Mouse (Mus musculus): Measurements from ENCODE around the gene Smg9.

DNA sequence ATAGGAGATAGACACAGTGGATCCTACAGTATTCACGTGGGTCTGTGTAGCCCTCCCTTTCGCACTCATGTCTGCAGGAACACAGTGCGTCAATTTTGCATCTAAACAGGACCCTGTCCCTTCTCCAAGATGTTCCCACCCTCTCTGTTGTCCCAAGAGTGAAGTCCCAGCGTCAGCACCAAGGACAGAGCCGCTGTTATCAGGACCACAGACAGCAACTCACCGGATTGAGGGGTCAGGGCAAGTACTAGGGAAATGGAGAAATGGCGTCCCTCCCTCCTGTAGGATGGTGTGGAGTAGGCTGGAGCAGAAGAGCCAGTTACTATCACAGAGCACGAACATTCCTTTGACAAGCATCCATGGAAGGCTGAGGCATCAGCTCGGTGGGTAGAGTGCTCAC is 40.1 kb upstream of the Smg9 start:
- no peak for TF ChIP-seq CTCF (conservative IDR thresholded peaks at IDR 0.05; ENCODE audit: insufficient read depth, insufficient read length, low read depth, low read length)
- no peak for TF ChIP-seq POLR2A (IDR thresholded peaks at IDR 0.05; ENCODE audit: low read depth, low read length)
